Mouse (Mus musculus) embryonic stem cell, embryonic (primary cell): ENCODE results near the gene Dhrs1.

Source experiments
- CTCF ChIA-PET, 4 experiments: fragments of 300-600 bp in 2 of 4; fragments of 350-600 bp in 2 of 4; sonication (Branson Sonifier 250); formaldehyde crosslinking; loops; one replicate each; lab custom pipeline; 2022; ENCODE audit warnings: inconsistent platforms in 2 of 4; lab: Charles Lee
- POLR2A ChIA-PET, 4 experiments: fragments of 300-600 bp in 2 of 4; fragments of 350-600 bp in 2 of 4; sonication (Branson Sonifier 250); formaldehyde crosslinking; loops; one replicate each; lab custom pipeline; 2022; ENCODE audit warnings: antibody characterized with exemption in 4 of 4, inconsistent platforms in 1 of 4; lab: Charles Lee

Gene Dhrs1

DNA sequence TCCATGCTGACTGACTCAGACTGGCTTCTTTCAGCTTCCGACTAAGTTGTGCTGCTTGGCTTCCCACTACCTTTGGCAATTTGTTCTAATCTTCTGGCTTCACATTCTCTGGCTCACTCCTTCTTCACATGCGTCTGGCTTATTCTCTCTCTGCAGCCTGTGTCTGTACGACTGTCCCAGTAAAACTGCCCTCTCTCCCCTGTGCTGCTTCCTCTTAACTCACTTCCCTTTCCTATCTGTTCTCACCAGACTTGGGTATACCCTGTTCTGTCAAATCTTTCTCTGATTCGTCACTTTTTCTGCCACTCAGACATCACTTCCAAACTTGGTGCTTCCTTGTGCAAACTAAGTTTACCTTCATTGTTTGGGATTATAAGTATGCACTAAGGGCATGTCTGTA is 48.3 kb downstream of the Dhrs1 start:
- POLR2A ChIA-PET, result interaction anchor here in 3 of 4 experiments (0.7 to 2.0 kb wide), 5 partner anchors 11 to 25 kb away, joined by 3 to 9 read pairs (median 4); partner anchors contain the start of gene Rabggta (in 2 of the 3)
- CTCF ChIA-PET, result interaction anchor here in 2 of 4 experiments (0.5 to 0.7 kb wide), 3 partner anchors 49 to 437 kb away, joined by 4 to 6 read pairs (median 5); partner anchors contain the start of genes Dhrs1 (in 1 of the 2) and Nop9 (in 1 of the 2)

DNA sequence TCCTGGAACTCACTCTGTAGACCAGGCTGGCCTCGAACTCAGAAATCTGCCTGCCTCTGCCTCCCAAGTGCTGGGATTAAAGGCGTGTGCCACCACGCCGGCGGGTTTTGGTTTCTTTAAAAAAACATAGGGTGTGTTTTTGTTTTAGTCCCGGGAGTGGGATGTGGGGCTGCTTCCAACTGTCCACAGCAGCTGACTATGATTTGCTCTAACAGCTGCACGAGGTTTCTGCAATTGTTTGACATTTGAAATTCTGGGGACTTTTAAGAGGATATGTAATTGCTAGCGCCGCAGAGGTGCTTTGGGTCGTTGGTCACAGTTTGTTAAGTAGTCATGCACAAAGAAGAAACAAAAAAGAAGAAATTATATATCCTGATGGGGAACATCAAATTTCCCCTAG is 56.1 kb downstream of the Dhrs1 start:
- ChIA-PET POLR2A (interaction anchor here in 2 of 4 experiments (0.9 to 3.0 kb wide), 7 partner anchors 13 to 33 kb away, joined by 3 to 20 read pairs (median 4); no protein-coding TSS in a partner anchor), CTCF (no interaction called here)
